ENCODE assay signal across 9 mouse cellular contexts in the genomic region with DNA sequence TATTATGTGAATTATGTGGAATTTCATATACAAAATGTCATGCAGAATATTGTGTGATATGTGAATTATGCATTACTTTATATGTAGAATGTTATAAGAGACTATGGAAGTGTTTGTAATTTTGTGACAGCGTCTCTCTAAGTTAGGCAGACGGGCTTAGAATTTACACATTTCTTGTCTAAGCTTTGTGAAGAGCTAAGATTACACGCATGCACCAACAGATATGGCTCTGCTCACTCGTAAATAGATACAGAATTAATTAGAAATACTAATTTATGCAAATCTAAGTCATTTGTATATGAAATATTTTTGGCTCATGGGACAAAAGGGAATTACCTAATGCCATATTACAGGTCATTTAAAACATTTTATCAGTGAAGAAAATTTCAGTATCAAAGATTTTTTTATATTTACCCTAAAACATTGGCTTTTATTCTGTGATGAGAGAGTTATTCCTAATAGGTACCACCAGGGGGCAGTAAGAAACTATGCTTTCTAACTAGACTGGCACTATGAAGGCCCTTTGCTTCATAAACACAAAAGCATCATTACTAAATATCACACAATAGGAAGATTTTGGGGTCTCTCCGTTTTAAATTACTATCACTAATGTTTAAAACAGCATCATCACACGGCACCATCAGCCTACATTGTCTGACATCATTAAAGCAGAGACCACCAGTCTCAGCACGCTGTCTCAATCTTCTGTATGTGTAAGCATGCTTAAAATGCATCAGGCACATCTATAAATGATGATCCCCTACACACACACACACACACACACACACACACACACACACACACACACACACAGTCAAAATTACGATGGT.
DNase-seq lines count a peak whose midpoint lies in the region; ATAC-seq and TF ChIP-seq lines count a peak whose summit lies in the region.
"Had no signal": no experiment of that assay in that cellular context is flagged by ENCODE, and none has a peak within 500 bp of the region (broad histone marks: within the 10 kb centered on the region; RNA-seq: fewer than 3 reads in every experiment).

No protein-coding gene starts in this region.

- no peak for TF ChIP-seq CTCF in thymus, adult 2 months (IDR thresholded peaks at IDR 0.05; ENCODE audit: borderline replicate concordance, control insufficient read depth, extremely low read depth, insufficient read depth, low read length, poor library complexity)

- H3K9ac ChIP-seq in limb, embryonic 14.5 days (ENCODE audit: low read depth, low read length, severe bottlenecking): no peak overlapping the region
- H3K9ac ChIP-seq in embryonic facial prominence, embryonic 12.5 days: no peak overlapping the region

- WGBS in limb, embryonic 14.5 days: 52% methylated on average over 8 of the region's 8 CpGs
- WGBS in limb, embryonic 10.5 days: 55% methylated on average over 8 of the region's 8 CpGs
- 51% methylated on average over 8 of the region's 8 CpGs for WGBS in embryonic facial prominence, embryonic 12.5 days
- whole genome bisulfite sequencing in thymus, adult 2 months: 67% methylated on average over 8 of the region's 8 CpGs

- no peak overlapping the region for H3K27ac ChIP-seq in limb, embryonic 14.5 days (replicated peaks; ENCODE audit: low read depth, low read length)
- H3K27ac ChIP-seq in limb, embryonic 10.5 days: no peak overlapping the region
- no peak overlapping the region for H3K27ac ChIP-seq in embryonic facial prominence, embryonic 12.5 days
- no peak overlapping the region for H3K27ac ChIP-seq in thymus, adult 2 months (ENCODE audit: control insufficient read depth, insufficient read depth, low read length)
- H3K27ac ChIP-seq: macrophage had no signal

- no peaks in the 10 kb centered on the region for H3K27me3 ChIP-seq in limb, embryonic 14.5 days (ENCODE audit: control insufficient read depth, insufficient read depth, low read length)
- H3K27me3 ChIP-seq in limb, embryonic 10.5 days (ENCODE audit: low read depth, poor library complexity, severe bottlenecking): no peaks in the 10 kb centered on the region
- H3K27me3 ChIP-seq in embryonic facial prominence, embryonic 12.5 days: no peaks in the 10 kb centered on the region
- H3K27me3 ChIP-seq in thymus, adult 2 months (ENCODE audit: control insufficient read depth, insufficient read depth, low read length): no peaks in the 10 kb centered on the region

- no peaks in the 10 kb centered on the region for H3K4me1 ChIP-seq in limb, embryonic 14.5 days (ENCODE audit: control insufficient read depth, insufficient read depth, low read length)
- H3K4me1 ChIP-seq in limb, embryonic 10.5 days: no peaks in the 10 kb centered on the region
- H3K4me1 ChIP-seq in embryonic facial prominence, embryonic 12.5 days: no peaks in the 10 kb centered on the region
- H3K4me1 ChIP-seq in thymus, adult 2 months (replicated peaks; ENCODE audit: control insufficient read depth, insufficient read depth, low read length): peaks cover 4% of the 10 kb centered on the region; the same call in 1 of the 2 replicates

- H3K36me3 ChIP-seq in limb, embryonic 14.5 days (ENCODE audit: control insufficient read depth, insufficient read depth, low read length): no peaks in the 10 kb centered on the region
- H3K36me3 ChIP-seq in limb, embryonic 10.5 days: no peaks in the 10 kb centered on the region
- no peaks in the 10 kb centered on the region for H3K36me3 ChIP-seq in embryonic facial prominence, embryonic 12.5 days
- H3K36me3 ChIP-seq in thymus, adult 2 months (ENCODE audit: control insufficient read depth, insufficient read depth, low read length): no peaks in the 10 kb centered on the region

- intact Hi-C loops in left cerebral cortex, postnatal 14 days (cut with DNase I): loop anchor here (1.0 to 2.0 kb wide), 3 partner anchors 204 to 391 kb away; a partner anchor contains a TSS

- no peak for ATAC-seq in limb, embryonic 14.5 days (ENCODE audit: low FRiP score, low read depth)
- ATAC-seq in embryonic facial prominence, embryonic 12.5 days (ENCODE audit: insufficient number of reproducible peaks, insufficient read depth, low FRiP score, low TSS enrichment): 0 out of 2 replicates have a peak, but pooled peaks have one; percentile 22
- ATAC-seq in erythroblast, adult 5-6 weeks (replicated peaks; ENCODE audit: low FRiP score, poor library complexity, severe bottlenecking): no peak

- no peaks in the 10 kb centered on the region for H3K9me3 ChIP-seq in limb, embryonic 14.5 days (ENCODE audit: control insufficient read depth, low read length)
- no peaks in the 10 kb centered on the region for H3K9me3 ChIP-seq in limb, embryonic 10.5 days (replicated peaks)
- H3K9me3 ChIP-seq in embryonic facial prominence, embryonic 12.5 days: no peaks in the 10 kb centered on the region

- TF ChIP-seq POLR2A in limb, embryonic 14.5 days (IDR thresholded peaks at IDR 0.05; ENCODE audit: borderline replicate concordance, extremely low read depth, insufficient read depth, insufficient read length): no peak
- no peak for TF ChIP-seq POLR2A in thymus, adult 2 months (IDR thresholded peaks at IDR 0.05; ENCODE audit: control insufficient read depth, extremely low read depth, insufficient read depth, low read length, poor library complexity)

- DNase-seq in limb, embryonic 14.5 days (ENCODE audit: low spot score): peak; percentile 82
- DNase-seq in limb, embryonic 10.5 days (ENCODE audit: low spot score): no peak
- DNase-seq in R1 (ENCODE audit: low read depth, low spot score): peak; percentile 33
- DNase-seq in mesoderm, embryonic 11.5 days (ENCODE audit: low read depth, low spot score): peak; percentile 61
- DNase-seq in left cerebral cortex, postnatal 14 days (ENCODE audit: low spot score in 2 of 2): no peak
- DNase-seq in thymus, adult 2 months: no peak

- no peak overlapping the region for H3K4me2 ChIP-seq in limb, embryonic 14.5 days (replicated peaks; ENCODE audit: low read depth, low read length, severe bottlenecking)
- H3K4me2 ChIP-seq in embryonic facial prominence, embryonic 12.5 days (replicated peaks): no peak overlapping the region

- no peak overlapping the region for H3K4me3 ChIP-seq in limb, embryonic 14.5 days (replicated peaks; ENCODE audit: low read length)
- H3K4me3 ChIP-seq in limb, embryonic 10.5 days: no peak overlapping the region
- no peak overlapping the region for H3K4me3 ChIP-seq in embryonic facial prominence, embryonic 12.5 days
- no peak overlapping the region for H3K4me3 ChIP-seq in thymus, adult 2 months (ENCODE audit: control insufficient read depth, insufficient read depth, low read length)

Comparison
In these comparisons a context has a peak if more than half of its experiments do, and no peak if none do; other contexts are left out.
1. DNase-seq: peak in limb, embryonic 14.5 days (single experiment), R1 (single experiment) and mesoderm, embryonic 11.5 days (single experiment); none in limb, embryonic 10.5 days (single experiment), left cerebral cortex, postnatal 14 days (0 of 2) and thymus, adult 2 months (single experiment).